Mouse (Mus musculus): ENCODE measurements around the gene Acsf3. TPM values are rescaled to one million over a fixed set of nuclear protein-coding genes. Genes with fewer than 3 reads are reported as not detected.

Gene Acsf3
- polyA plus RNA-seq, 1 experiment from 2014 or later: 16.3 TPM

- no peak for ATAC-seq (ENCODE audit: low read depth)
- 67% methylated on average over 11 of the region's 11 CpGs for WGBS
- no peak overlapping the region for H3K9ac ChIP-seq (replicated peaks; ENCODE audit: low read depth, low read length)
- H3K27me3 ChIP-seq (ENCODE audit: control insufficient read depth, insufficient read depth, low read length): no peaks in the 10 kb centered on the region
- no peaks in the 10 kb centered on the region for H3K9me3 ChIP-seq (ENCODE audit: control insufficient read depth, low read length)
- no peak overlapping the region for H3K27ac ChIP-seq (ENCODE audit: low read depth, low read length)
- H3K4me3 ChIP-seq (ENCODE audit: low read depth, low read length): no peak overlapping the region
- H3K36me3 ChIP-seq (ENCODE audit: control insufficient read depth, insufficient read depth, low read length): no peaks in the 10 kb centered on the region
- H3K4me2 ChIP-seq (ENCODE audit: low read depth, low read length): no peak overlapping the region
- no peaks in the 10 kb centered on the region for H3K4me1 ChIP-seq (ENCODE audit: control insufficient read depth, insufficient read depth, low read length)
Measured at GRCm38 (mm10) chr8:122849152-122849910, 74.0 kb downstream of the Acsf3 start.

- H3K4me3 ChIP-seq (ENCODE audit: low read depth, low read length): no peak overlapping the region
- H3K4me1 ChIP-seq (ENCODE audit: control insufficient read depth, insufficient read depth, low read length): no peaks in the 10 kb centered on the region
- no peak overlapping the region for H3K27ac ChIP-seq (ENCODE audit: low read depth, low read length)
- H3K9ac ChIP-seq (replicated peaks; ENCODE audit: low read depth, low read length): no peak overlapping the region
- H3K9me3 ChIP-seq (ENCODE audit: control insufficient read depth, low read length): no peaks in the 10 kb centered on the region
- WGBS: 71% methylated on average over 3 of the region's 3 CpGs
- ATAC-seq (ENCODE audit: low read depth): no peak
- H3K27me3 ChIP-seq (ENCODE audit: control insufficient read depth, insufficient read depth, low read length): no peaks in the 10 kb centered on the region
- no peaks in the 10 kb centered on the region for H3K36me3 ChIP-seq (ENCODE audit: control insufficient read depth, insufficient read depth, low read length)
- no peak overlapping the region for H3K4me2 ChIP-seq (ENCODE audit: low read depth, low read length)
Measured at GRCm38 (mm10) chr8:122850641-122851240, 75.5 kb downstream of the Acsf3 start.

- Histone ChIP-seq H3K9ac (replicated peaks; ENCODE audit: low read depth, low read length) (no peak overlapping the region), H3K27me3 (ENCODE audit: control insufficient read depth, insufficient read depth, low read length) (no peaks in the 10 kb centered on the region), H3K4me3 (ENCODE audit: low read depth, low read length) (no peak overlapping the region), H3K27ac (ENCODE audit: low read depth, low read length) (no peak overlapping the region), H3K4me2 (ENCODE audit: low read depth, low read length) (no peak overlapping the region), H3K4me1 (ENCODE audit: control insufficient read depth, insufficient read depth, low read length) (no peaks in the 10 kb centered on the region), H3K36me3 (ENCODE audit: control insufficient read depth, insufficient read depth, low read length) (no peaks in the 10 kb centered on the region), H3K9me3 (ENCODE audit: control insufficient read depth, low read length) (no peaks in the 10 kb centered on the region)
- WGBS: 85% methylated on average over 12 of the region's 12 CpGs
- no peak for ATAC-seq (ENCODE audit: low read depth)
Measured at GRCm38 (mm10) chr8:122851692-122852545, 76.6 kb downstream of the Acsf3 start.

- no peak for ATAC-seq (ENCODE audit: low read depth)
- Histone ChIP-seq H3K4me1 (ENCODE audit: control insufficient read depth, insufficient read depth, low read length) (no peaks in the 10 kb centered on the region), H3K9me3 (ENCODE audit: control insufficient read depth, low read length) (no peaks in the 10 kb centered on the region), H3K27ac (ENCODE audit: low read depth, low read length) (no peak overlapping the region), H3K36me3 (ENCODE audit: control insufficient read depth, insufficient read depth, low read length) (no peaks in the 10 kb centered on the region), H3K27me3 (ENCODE audit: control insufficient read depth, insufficient read depth, low read length) (no peaks in the 10 kb centered on the region), H3K4me2 (ENCODE audit: low read depth, low read length) (no peak overlapping the region), H3K9ac (replicated peaks; ENCODE audit: low read depth, low read length) (no peak overlapping the region), H3K4me3 (ENCODE audit: low read depth, low read length) (no peak overlapping the region)
- WGBS: 64% methylated on average over 1 of the region's 1 CpGs
Measured at GRCm38 (mm10) chr8:122852546-122852905, 77.2 kb downstream of the Acsf3 start.

- 8% methylated on average over 11 of the region's 11 CpGs for WGBS
- no peaks in the 10 kb centered on the region for H3K4me1 ChIP-seq (ENCODE audit: control insufficient read depth, insufficient read depth, low read length)
- H3K27ac ChIP-seq (ENCODE audit: low read depth, low read length): no peak overlapping the region
- H3K27me3 ChIP-seq (ENCODE audit: control insufficient read depth, insufficient read depth, low read length): no peaks in the 10 kb centered on the region
- no peak overlapping the region for H3K4me2 ChIP-seq (ENCODE audit: low read depth, low read length)
- H3K9me3 ChIP-seq (ENCODE audit: control insufficient read depth, low read length): no peaks in the 10 kb centered on the region
- no peak overlapping the region for H3K9ac ChIP-seq (replicated peaks; ENCODE audit: low read depth, low read length)
- no peaks in the 10 kb centered on the region for H3K36me3 ChIP-seq (ENCODE audit: control insufficient read depth, insufficient read depth, low read length)
- peak; percentile 63 for ATAC-seq (ENCODE audit: low read depth)
- no peak overlapping the region for H3K4me3 ChIP-seq (ENCODE audit: low read depth, low read length)
Measured at GRCm38 (mm10) chr8:122853340-122853771, 78.1 kb downstream of the Acsf3 start.

- Histone ChIP-seq H3K27ac (ENCODE audit: low read depth, low read length) (no peak overlapping the region), H3K4me2 (ENCODE audit: low read depth, low read length) (no peak overlapping the region)
Measured at GRCm38 (mm10) chr8:122854388-122854787, 79.1 kb downstream of the Acsf3 start.

GRCm38 (mm10) chr8:122855123-122855522, 79.8 kb downstream of the Acsf3 start:
- Histone ChIP-seq H3K9me3 (ENCODE audit: control insufficient read depth, low read length) (no peaks in the 10 kb centered on the region), H3K9ac (replicated peaks; ENCODE audit: low read depth, low read length) (no peak overlapping the region), H3K27me3 (ENCODE audit: control insufficient read depth, insufficient read depth, low read length) (no peaks in the 10 kb centered on the region), H3K4me2 (ENCODE audit: low read depth, low read length) (no peak overlapping the region), H3K4me3 (ENCODE audit: low read depth, low read length) (no peak overlapping the region), H3K36me3 (ENCODE audit: control insufficient read depth, insufficient read depth, low read length) (no peaks in the 10 kb centered on the region), H3K4me1 (ENCODE audit: control insufficient read depth, insufficient read depth, low read length) (no peaks in the 10 kb centered on the region), H3K27ac (ENCODE audit: low read depth, low read length) (no peak overlapping the region)
- no peak for ATAC-seq (ENCODE audit: low read depth)
- 85% methylated on average over 4 of the region's 4 CpGs for WGBS

More at GRCm38 (mm10) chr8:122854388-122854787, 79.1 kb downstream of the Acsf3 start:
- Histone ChIP-seq H3K4me3 (ENCODE audit: low read depth, low read length) (no peak overlapping the region), H3K9me3 (ENCODE audit: control insufficient read depth, low read length) (no peaks in the 10 kb centered on the region), H3K4me1 (ENCODE audit: control insufficient read depth, insufficient read depth, low read length) (no peaks in the 10 kb centered on the region), H3K9ac (replicated peaks; ENCODE audit: low read depth, low read length) (no peak overlapping the region), H3K27me3 (ENCODE audit: control insufficient read depth, insufficient read depth, low read length) (no peaks in the 10 kb centered on the region), H3K36me3 (ENCODE audit: control insufficient read depth, insufficient read depth, low read length) (no peaks in the 10 kb centered on the region)
- WGBS: 88% methylated on average over 7 of the region's 7 CpGs
- no peak for ATAC-seq (ENCODE audit: low read depth)

- H3K4me3 ChIP-seq (ENCODE audit: low read depth, low read length): no peak overlapping the region
- H3K27me3 ChIP-seq (ENCODE audit: control insufficient read depth, insufficient read depth, low read length): no peaks in the 10 kb centered on the region
- H3K4me1 ChIP-seq (ENCODE audit: control insufficient read depth, insufficient read depth, low read length): no peaks in the 10 kb centered on the region
- no peak overlapping the region for H3K4me2 ChIP-seq (ENCODE audit: low read depth, low read length)
- ATAC-seq (ENCODE audit: low read depth): no peak
- whole genome bisulfite sequencing: 84% methylated on average over 8 of the region's 8 CpGs
- H3K9ac ChIP-seq (replicated peaks; ENCODE audit: low read depth, low read length): no peak overlapping the region
- H3K36me3 ChIP-seq (ENCODE audit: control insufficient read depth, insufficient read depth, low read length): no peaks in the 10 kb centered on the region
- H3K9me3 ChIP-seq (ENCODE audit: control insufficient read depth, low read length): no peaks in the 10 kb centered on the region
- H3K27ac ChIP-seq (ENCODE audit: low read depth, low read length): no peak overlapping the region
Measured at GRCm38 (mm10) chr8:122856288-122856687, 81.0 kb downstream of the Acsf3 start.

GRCm38 (mm10) chr8:122859843-122860242, 84.6 kb downstream of the Acsf3 start:
- H3K4me2 ChIP-seq (ENCODE audit: low read depth, low read length): no peak overlapping the region
- ATAC-seq (ENCODE audit: low read depth): no peak
- no peaks in the 10 kb centered on the region for H3K36me3 ChIP-seq (ENCODE audit: control insufficient read depth, insufficient read depth, low read length)
- no peaks in the 10 kb centered on the region for H3K27me3 ChIP-seq (ENCODE audit: control insufficient read depth, insufficient read depth, low read length)
- 58% methylated on average over 13 of the region's 13 CpGs for WGBS
- no peak overlapping the region for H3K9ac ChIP-seq (replicated peaks; ENCODE audit: low read depth, low read length)
- no peaks in the 10 kb centered on the region for H3K4me1 ChIP-seq (ENCODE audit: control insufficient read depth, insufficient read depth, low read length)
- H3K27ac ChIP-seq (ENCODE audit: low read depth, low read length): no peak overlapping the region
- H3K9me3 ChIP-seq (ENCODE audit: control insufficient read depth, low read length): no peaks in the 10 kb centered on the region
- no peak overlapping the region for H3K4me3 ChIP-seq (ENCODE audit: low read depth, low read length)
